Mouse (Mus musculus): ENCODE data around the gene Poldip2.

Gene Poldip2

DNA sequence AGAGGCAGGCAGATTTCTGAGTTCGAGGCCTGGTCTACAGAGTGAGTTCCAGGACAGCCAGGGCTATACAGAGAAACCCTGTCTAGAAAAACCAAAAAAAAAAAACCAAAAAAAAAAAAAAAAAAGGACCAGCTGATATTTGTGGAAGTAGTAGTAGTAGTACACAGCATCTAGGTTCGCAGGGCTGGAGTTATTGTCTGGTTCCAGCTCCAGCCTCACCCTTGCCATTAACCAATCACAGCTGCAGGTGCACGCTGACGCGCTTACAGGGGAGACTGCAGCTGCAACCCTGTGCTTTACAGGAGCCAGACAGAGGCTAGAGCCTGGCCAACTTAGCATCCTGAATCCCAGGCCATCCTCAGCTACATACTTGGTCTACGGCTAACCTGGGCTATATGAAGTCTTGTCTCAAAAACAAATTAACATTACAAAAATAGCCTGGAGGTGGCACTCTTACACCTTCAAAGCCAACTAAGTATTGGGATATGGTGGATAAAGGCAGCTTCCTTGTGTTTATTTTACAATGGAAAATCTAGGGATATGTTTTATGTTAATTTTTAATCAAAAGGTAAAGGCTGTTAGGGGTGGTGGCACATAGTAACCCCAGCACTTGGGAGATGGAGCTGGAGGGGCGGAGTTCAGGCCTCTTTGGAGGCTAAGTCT, 32.6 kb downstream of the Poldip2 start:
- no peak for ATAC-seq (ENCODE audit: low TSS enrichment)

- no peak for ATAC-seq (ENCODE audit: low TSS enrichment)
Measured at GRCm38 (mm10) chr11:78545181-78545580, 33.2 kb downstream of the Poldip2 start.

DNA sequence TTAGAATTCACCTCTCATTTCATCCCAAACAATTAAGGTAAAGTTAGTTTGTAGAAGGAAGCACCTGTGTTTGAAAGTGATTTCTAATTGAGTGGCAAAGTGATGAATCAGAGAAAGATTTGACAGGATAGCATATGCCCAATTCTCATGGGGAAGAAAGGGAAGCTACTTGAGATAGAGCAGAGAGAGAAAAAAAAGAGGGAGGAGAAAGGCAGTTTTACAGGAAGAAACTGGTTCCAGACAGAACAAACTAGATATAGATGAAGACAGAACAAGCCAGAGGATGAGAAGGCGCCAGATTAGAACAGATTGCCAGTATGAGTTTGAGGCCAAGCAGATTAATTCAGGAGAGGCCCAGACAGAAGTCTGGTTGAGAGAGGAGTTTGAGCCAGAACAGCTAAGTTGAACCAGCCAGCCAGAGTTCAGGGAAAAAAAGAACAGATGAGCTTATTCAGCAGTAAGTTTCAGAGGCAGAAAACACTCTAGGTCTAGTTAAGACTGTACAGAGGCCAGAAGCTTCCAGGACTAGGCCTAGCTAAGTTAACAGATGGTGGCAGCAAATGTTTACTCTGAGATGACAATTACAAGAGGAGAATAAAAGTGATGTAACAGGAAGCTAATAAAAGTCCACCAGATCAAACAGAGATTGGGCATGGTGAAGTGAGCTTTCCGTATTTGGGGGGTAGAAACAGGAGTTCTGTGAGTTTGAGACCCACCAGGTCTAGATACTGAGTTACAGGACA, 35.9 kb downstream of the Poldip2 start:
- no peak for ATAC-seq (ENCODE audit: low TSS enrichment)

DNA sequence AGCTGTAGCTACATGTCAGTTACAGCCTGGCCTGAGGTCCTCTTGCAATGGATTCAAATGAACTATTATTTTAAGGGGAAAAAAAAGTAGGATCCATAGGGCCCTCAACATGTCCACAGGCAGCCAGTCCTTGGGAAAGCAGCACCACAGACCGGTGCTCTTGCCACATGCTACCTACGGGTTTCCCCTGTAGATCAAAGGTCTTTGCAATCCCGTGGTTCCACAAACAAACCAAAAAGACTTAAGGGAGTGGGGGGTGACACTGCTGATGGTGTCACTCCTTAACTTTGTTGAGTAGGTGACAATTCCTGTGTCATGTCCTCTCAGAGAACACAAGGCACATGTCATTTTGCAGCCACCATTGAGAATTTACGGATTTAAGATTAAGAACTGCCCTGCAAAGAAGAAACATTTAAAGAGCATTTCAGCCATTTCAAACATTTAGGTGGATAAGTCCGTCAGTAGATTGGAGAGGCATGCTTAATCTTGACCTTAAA, 37.5 kb downstream of the Poldip2 start:
- no peak for ATAC-seq (ENCODE audit: low TSS enrichment)

DNA sequence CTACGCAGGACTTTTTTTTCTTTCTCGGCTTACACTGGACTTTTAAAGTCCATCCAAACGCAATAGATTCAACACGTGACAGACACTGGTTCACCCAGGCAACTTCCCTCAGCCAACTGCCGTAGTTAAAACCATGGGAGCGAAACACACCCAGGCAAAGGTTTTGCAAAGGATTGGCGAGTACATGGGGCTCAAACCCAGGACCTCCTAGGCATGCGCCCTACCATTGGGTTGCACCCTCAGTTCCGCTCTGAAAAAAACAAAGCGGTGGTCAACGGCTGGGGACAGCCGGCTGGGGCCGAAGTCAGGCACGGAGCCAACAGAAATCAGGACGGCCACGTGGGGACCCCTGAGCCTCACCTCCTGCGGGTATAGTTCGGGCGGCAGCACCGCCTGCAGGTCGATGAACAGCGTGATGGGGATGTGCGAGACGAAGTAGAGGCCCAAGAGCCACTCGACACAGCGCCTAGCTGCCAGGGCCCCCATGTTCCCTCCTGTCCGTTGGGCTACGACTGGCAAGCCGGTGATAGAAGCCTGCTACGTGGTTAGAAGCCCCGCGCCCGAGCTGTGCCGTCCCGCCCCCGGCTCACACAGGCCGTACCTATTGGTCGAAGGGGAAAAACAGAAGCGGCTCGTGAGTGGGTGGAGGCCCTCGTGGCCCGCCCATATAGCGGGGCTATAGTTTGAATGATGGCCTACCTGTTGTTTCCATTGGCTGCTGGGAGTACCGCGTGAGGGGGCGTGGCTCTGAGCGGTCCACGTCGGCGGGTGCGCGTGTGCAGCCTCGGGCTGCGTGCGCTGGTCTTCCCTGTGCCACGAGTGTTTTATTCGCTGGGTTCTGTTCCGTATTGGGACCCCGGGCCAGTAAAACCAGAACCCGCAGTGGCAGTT, 38.4 kb downstream of the Poldip2 start, which contains the start of gene Tmem97:
Gene Tmem97, minus strand, starts transcription at position 610 of the 891 bp plus-strand sequence.
- peak; percentile 97 for ATAC-seq (ENCODE audit: low TSS enrichment)

GRCm38 (mm10) chr11:78551059-78551398, 39.0 kb downstream of the Poldip2 start:
- peak; percentile 2; the same call in 1 of the 2 replicates for ATAC-seq (ENCODE audit: low TSS enrichment)

- no peak for ATAC-seq (ENCODE audit: low TSS enrichment)
Measured at GRCm38 (mm10) chr11:78555623-78556022, 43.6 kb downstream of the Poldip2 start.

DNA sequence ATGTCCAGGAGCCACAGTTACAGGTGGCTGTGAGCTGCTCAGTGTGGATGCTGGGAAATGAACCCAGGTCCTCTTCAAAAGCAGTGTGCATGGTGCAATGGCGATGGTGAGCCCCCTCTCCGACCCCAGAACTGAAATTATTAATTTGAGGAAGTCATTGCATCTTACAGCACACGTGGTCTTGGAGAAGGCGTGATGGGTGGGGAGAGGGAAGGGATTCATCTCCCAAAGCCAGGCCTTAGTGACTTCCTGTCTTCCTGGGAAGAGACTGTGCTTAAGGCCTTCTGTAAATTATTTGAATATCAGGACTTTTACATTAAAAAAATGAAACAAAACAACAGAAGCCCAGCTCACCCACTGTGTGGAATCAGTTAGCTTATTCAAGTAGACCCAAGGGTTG, 44.1 kb downstream of the Poldip2 start:
- no peak for ATAC-seq (ENCODE audit: low TSS enrichment)

DNA sequence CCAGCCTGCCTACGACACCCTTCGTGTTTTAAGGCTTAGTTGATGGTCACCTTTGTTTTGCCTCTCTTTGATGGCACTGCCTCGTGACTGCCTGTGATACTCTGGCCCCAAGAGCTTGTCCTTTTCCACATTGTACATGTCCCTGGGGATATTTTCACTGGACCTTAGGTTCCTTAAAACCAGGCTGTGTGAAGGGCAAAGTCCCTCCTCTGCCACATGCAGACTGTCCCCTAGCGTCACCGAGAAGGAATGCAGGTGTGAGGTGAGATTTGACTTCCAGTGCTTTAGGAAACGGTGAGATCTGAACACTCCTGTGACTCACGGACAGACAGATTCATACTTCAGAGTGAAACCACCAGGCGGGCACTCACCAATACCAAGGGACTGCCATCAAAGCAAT, 45.2 kb downstream of the Poldip2 start:
- no peak for ATAC-seq (ENCODE audit: low TSS enrichment)

GRCm38 (mm10) chr11:78560447-78560846, 48.5 kb downstream of the Poldip2 start:
- peak; percentile 73 for ATAC-seq (ENCODE audit: low TSS enrichment)

GRCm38 (mm10) chr11:78566775-78567174, 54.8 kb downstream of the Poldip2 start:
- ATAC-seq (ENCODE audit: low TSS enrichment), result no peak

- no peak for ATAC-seq (ENCODE audit: low TSS enrichment)
Measured at GRCm38 (mm10) chr11:78567614-78568013, 55.6 kb downstream of the Poldip2 start.

- no peak for ATAC-seq (ENCODE audit: low TSS enrichment)
Measured at GRCm38 (mm10) chr11:78568827-78569226, 56.8 kb downstream of the Poldip2 start.

DNA sequence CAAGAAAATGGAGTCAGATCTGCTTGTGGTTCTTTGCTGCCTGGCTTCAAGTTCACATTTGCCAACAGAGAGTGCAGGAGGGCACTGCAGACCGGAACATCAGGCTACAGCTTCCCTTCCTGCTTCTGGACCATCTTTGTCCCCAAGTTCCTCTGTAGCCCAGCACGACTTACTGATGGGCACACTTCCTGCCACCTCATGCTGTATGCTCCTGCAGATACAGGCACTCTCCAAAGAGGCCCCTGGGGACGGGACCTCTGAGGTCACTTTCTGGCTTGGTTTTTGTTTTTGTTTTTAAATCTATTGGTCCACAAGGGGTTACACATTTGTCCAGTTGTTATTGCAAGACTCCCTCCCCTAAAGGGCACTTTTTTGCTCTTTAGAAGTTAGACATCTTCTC, 57.8 kb downstream of the Poldip2 start:
- no peak for ATAC-seq (ENCODE audit: low TSS enrichment)

GRCm38 (mm10) chr11:78571441-78571840, 59.4 kb downstream of the Poldip2 start:
- ATAC-seq (ENCODE audit: low TSS enrichment), result peak; percentile 74; the same call in 1 of the 2 replicates

- peak; percentile 66; the same call in 1 of the 2 replicates for ATAC-seq (ENCODE audit: low TSS enrichment)
Measured at GRCm38 (mm10) chr11:78571854-78572253, 59.9 kb downstream of the Poldip2 start.

Data from frontal cortex, adult (tissue).